Mouse (Mus musculus) Patski (cell line): ENCODE results near the gene Pcdh9. TPM values are rescaled to one million over a fixed set of nuclear protein-coding genes. Genes with fewer than 3 reads are reported as not detected.

Experiments
- ATAC-seq: fragments of 100-300 bp; one replicate; pipeline ENCODE4 v1.8.0; 2021
- CTCF ChIA-PET: fragments of 350-600 bp; sonication (Branson Sonifier 250); formaldehyde crosslinking; loops from one replicate; lab custom pipeline; 2022; ENCODE audit warnings: inconsistent platforms; lab: Charles Lee
- POLR2A ChIA-PET: fragments of 350-600 bp; sonication (Branson Sonifier 250); formaldehyde crosslinking; loops from one replicate; lab custom pipeline; 2022; ENCODE audit warnings: antibody characterized with exemption, inconsistent platforms; lab: Charles Lee
- DNase-seq: peaks from one replicate; pipeline ENCODE4 v3.0.0-alpha.2; 2011; ENCODE audit warnings: low read depth, low spot score
- H3K27me3 ChIP-seq: fragments of 371-371 bp; one replicate; pipeline ENCODE4 v1.5.1; 2021
- CTCF ChIP-seq: fragments of 100-300 bp; IDR thresholded peaks from one replicate; pipeline ENCODE4 v1.5.1; 2021
- in situ Hi-C: fragments of 300-500 bp; cut with MboI; formaldehyde crosslinking; loops from 3 replicates; pipeline ENCODE4 v1.11.1; 2018; ENCODE audit warnings: low pct_unique_long_range_greater_than_20kb, mixed read lengths
- polyA plus RNA-seq: library from polyadenylated mRNA; unstranded; gene quantifications from one replicate; pipeline ENCODE4 v1.2.3, GENCODE M21; 2021

Pcdh9 gene
- polyA plus RNA-seq, 1 experiment from 2014 or later, result not detected

DNA sequence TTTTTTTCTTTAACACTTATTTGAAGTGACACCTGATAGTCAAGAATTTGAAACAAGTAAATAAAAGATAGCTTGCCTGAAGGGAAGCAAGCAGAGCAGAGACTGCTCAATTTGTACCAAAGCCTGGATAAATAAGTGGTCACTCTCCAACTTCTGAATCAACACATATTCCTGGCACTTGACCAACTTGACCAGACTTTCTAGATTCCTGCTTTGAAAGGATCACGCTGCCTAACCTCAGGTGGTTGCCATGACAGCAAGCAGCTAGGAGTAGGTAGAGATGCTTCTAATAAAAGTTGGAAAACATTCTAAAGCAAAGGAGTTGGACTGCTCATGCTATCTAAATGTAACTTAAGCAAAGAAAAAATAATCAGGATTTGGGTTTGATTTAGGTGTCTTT is 205.8 kb downstream of the Pcdh9 start:
- TF ChIP-seq CTCF, result no peak
- ChIA-PET POLR2A (no interaction called here), CTCF (no interaction called here)
- H3K27me3 ChIP-seq, result no peaks in the 10 kb centered on the region
- no peak for ATAC-seq
- in situ Hi-C loops, result no loop called here
- DNase-seq, result no peak

DNA sequence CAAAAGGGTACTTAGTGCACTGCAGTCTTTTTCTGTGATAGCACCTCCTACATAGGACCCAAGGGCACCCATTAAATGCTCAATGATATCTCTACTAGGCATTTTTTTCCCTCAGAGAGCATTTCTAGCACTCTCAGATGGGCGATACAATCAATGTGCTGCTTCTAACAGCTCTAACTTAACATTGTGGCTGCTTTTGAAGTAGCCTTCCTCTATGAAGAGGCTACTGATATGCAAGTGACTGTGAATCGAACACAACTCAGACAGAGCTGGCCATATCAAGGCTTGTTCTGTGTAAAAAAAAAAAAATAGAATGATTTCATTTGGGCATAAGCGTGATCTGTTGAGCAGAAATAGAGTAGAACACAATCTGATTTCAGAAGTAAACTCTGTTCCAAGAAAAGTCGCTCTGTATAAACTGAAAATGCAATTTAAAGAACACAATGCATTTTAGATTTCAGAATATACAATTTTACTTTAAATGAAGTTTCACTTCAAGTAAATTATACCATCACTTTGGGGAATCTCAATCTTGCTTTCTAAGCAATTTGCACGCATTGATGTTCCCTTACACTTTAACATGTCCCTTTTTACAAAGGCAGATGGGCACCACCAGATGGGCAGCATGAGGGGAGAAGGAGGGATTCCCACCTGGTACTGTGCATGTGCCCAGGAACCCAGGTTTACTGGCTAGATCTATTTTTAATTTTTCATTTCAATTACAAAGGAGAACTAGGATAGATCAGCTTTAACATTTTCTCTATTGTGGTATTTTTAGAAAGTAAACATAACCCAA is 215.0 kb downstream of the Pcdh9 start:
- peaks cover 3% of the 10 kb centered on the region for H3K27me3 ChIP-seq
- CTCF ChIA-PET, result no interaction called here
- TF ChIP-seq CTCF, result no peak
- ATAC-seq (no peak), DNase-seq (no peak)
- in situ Hi-C loops, result no loop called here
- POLR2A ChIA-PET, result interaction anchor here (0.6 kb wide), 1 partner anchor 42 kb away, joined by 4 read pairs; no protein-coding TSS in a partner anchor

DNA sequence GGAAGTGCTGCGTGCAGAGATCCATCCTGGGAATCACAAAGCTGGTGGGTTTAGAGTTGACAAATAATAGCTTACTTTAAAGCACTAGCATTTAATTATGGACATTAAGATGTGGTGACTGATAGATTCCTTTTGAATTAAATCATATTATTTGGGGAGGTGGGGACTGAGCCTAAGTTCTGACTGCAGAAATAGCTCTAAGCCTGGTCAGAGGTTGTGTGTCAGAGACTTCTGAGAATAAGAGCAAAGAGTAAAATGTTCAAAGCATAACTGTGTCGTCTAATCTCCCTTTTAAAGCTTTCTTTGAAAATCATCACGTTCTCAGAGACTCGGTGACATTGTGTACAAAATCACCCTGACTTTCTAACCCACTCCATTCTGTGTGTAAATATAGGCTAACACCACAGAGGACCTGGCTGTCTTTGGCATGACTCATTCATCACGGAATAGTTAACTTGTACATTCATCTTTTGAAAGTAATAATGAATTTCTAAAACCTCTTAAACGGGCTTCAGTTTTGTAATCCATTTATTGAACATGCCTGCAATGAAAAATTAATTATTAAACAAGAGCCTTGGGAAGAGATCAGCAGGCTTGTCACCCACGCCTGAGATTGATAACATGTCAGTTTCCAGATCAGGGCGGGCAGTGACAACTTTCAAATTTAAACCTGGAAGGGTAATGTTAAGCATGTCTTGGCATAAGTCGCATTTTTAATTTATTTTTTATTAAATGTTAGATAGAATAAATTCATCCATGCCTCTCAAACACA is 236.3 kb downstream of the Pcdh9 start:
- CTCF ChIA-PET, result interaction anchor here (0.8 kb wide), 1 partner anchor 13 kb away, joined by 3 read pairs; no protein-coding TSS in a partner anchor
- in situ Hi-C loops, result no loop called here
- no peak for TF ChIP-seq CTCF
- POLR2A ChIA-PET, result no interaction called here
- DNase-seq (no peak), ATAC-seq (no peak)
- no peaks in the 10 kb centered on the region for H3K27me3 ChIP-seq

DNA sequence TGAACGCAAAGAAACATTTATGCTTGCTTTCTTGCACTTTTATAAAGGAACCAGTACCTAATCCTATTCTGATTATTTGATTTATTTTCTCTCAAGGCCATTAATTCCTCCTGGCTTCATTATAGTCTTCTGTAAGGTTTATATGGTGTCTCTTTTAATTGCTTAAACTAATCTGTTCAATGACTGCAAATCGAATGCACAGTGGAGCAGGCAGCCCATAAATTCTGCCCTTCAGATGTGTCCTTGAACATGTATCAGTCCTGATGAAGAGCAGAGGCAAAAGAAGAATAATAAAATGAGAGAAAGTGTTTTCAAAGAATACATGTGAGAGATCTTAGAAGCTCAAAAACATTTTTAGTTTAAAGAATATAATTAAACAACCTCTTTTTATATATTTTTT is 263.2 kb downstream of the Pcdh9 start:
- in situ Hi-C loops, result no loop called here
- CTCF ChIA-PET, result no interaction called here
- no peak for ATAC-seq
- no peak for DNase-seq
- POLR2A ChIA-PET, result no interaction called here
- TF ChIP-seq CTCF, result no peak
- peaks cover 34% of the 10 kb centered on the region for H3K27me3 ChIP-seq

DNA sequence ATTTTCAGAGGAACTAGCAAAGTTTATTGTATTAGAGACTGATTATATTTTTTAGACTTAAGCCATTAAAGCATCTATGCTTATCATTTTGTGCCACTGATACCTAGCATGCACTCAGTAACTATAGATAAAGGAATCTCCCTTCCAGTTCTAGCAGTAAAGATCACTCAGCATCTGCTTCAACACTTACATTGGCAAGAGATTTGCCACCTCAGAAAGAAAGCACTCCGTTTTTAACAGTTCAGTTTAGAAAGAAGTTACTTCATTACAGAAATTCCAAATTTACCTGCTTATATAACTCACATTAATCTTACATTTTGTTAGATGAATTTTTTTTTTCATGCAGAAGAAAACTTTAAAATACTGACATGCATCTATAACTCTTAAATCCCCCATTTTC is 266.3 kb downstream of the Pcdh9 start:
- no peak for ATAC-seq
- ChIA-PET CTCF (no interaction called here), POLR2A (no interaction called here)
- no peak for DNase-seq
- H3K27me3 ChIP-seq, result peaks cover 27% of the 10 kb centered on the region
- no peak for TF ChIP-seq CTCF
- in situ Hi-C loops, result no loop called here

DNA sequence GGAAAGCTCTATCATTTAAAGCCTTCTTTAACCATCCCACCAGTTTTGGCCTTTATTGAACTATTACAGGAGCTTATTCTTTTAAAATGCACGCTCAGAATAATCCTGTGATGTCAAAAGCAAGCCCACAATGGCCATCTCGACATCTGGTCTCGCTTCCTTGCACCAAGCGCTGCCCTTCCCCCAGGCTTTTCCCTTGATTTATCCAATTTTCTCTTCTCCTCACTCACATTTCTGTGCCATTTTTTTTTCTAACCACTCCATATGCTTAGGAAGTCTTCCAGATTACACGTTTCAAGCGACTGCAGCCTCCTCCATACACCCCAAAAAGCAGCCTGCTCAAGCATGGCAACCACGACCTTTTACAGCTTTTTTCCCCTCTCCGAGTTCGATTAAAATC is 269.3 kb downstream of the Pcdh9 start:
- ChIA-PET CTCF (no interaction called here), POLR2A (no interaction called here)
- no peak for DNase-seq
- TF ChIP-seq CTCF, result no peak
- ATAC-seq, result no peak
- in situ Hi-C loops, result no loop called here
- peaks cover 22% of the 10 kb centered on the region for H3K27me3 ChIP-seq

DNA sequence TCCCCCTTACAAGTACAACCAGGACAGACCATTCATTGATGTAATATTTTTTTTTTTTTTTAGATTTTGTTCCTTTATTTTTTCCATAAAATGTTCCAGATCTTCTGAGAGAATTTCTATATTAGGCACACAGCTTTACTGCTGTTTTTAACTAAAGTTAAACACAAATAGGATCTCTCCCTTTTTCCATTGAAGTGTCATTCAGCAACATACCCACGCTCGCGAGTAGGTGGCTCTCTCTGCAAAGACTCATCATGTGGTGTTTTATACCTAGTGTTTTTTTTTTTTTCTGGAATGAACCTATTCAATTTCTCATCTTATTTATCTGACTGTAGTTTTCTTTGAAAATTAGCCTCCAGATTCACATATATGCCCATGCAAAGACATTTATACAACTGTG is 282.9 kb downstream of the Pcdh9 start:
- CTCF ChIA-PET, result no interaction called here
- H3K27me3 ChIP-seq, result no peaks in the 10 kb centered on the region
- no peak for ATAC-seq
- no peak for DNase-seq
- in situ Hi-C loops, result no loop called here
- POLR2A ChIA-PET, result no interaction called here
- no peak for TF ChIP-seq CTCF

DNA sequence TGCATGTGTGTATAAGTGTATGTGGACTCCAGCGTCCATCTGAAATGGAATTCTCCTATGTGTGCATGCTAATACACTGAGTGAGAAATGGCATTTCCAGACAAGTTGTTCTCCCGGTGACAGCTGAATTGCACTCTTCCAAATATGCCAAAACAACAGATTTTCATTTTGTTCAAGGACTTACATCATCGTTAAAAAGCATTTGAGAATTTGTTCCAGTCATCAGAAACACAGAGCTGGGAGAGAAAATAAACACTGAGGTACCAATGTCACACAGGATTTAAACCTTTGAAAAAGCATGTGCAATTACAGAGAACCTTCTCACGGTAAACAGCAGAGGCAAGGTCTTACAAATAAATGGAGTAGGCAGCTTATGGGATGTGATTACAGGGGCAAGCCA is 290.5 kb downstream of the Pcdh9 start:
- DNase-seq, result no peak
- CTCF ChIA-PET, result no interaction called here
- no peak for TF ChIP-seq CTCF
- peaks cover 3% of the 10 kb centered on the region for H3K27me3 ChIP-seq
- in situ Hi-C loops, result no loop called here
- ATAC-seq, result no peak
- POLR2A ChIA-PET, result no interaction called here

DNA sequence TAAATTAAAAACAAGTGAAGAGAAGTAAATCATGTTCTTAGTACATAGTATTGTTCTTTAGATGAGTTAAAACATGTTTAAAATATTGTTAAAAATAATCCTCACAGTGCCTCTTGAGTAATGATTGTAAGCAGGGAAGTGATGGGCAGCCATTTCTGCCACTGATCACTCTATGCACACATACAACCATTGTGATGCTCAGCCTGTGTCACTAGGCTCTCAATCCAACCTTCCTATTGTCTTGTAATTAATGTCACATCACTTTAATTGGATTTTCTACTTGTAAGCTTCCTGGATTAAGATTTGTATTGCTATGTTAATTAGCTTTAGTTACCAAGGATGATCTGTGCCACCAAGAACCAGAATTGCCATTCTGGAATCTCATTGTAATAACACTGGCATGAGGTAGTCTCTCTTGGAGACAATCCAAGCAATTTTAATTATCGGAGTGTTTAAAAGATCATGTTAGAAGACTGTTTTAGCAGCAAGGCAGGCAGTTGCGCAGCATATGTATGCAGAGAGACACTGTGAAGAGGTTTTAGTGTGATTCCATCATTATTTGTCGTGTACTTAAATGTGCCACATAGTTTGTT is 305.0 kb downstream of the Pcdh9 start:
- no peak for DNase-seq
- peaks cover 4% of the 10 kb centered on the region for H3K27me3 ChIP-seq
- TF ChIP-seq CTCF, result no peak
- ChIA-PET POLR2A (no interaction called here), CTCF (no interaction called here)
- no peak for ATAC-seq
- in situ Hi-C loops, result no loop called here

DNA sequence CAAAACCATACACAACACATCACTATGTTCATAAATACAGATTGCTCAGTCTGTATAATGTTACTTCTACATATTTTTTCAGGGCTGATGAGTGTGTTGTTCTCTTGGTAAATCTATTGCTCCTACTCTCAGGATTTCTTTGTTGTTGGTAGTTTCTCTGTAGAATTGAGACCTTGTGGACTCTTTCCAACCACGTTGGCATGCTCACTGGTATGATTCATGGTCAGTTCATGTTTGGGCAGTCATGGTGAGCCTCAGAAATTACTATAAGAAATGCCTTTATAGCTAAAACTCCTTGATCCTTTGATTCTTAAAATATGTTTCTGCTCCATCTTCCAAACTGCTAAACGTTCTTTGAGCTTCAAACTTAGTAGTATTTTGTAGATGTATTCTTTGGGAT is 326.1 kb downstream of the Pcdh9 start:
- no peak for ATAC-seq
- DNase-seq, result no peak
- ChIA-PET CTCF (no interaction called here), POLR2A (no interaction called here)
- no peak for TF ChIP-seq CTCF
- H3K27me3 ChIP-seq, result peaks cover 8% of the 10 kb centered on the region
- in situ Hi-C loops, result no loop called here

DNA sequence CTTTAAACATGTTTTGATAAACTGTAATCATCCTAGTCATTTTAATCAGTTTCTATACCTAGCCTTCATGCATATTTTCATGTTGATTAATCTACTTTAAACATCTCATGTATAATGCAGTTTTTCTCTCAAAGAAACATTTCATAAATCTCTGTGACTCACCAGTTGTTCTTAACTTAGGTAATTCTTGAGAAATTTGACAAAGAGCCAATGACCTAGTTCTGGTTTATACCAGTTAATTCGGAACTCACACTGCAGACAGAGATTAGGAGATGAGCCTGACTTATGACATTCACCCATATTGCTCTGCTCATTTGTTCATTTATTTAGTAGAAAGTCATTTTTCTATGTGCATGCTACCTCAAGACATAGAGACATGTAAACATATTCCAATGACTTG is 328.9 kb downstream of the Pcdh9 start:
- CTCF ChIA-PET, result no interaction called here
- DNase-seq (no peak), ATAC-seq (no peak)
- POLR2A ChIA-PET, result no interaction called here
- in situ Hi-C loops, result no loop called here
- H3K27me3 ChIP-seq, result peaks cover 13% of the 10 kb centered on the region
- no peak for TF ChIP-seq CTCF
